Mouse (Mus musculus) liver, embryonic 14.5 days (tissue): ENCODE results near the gene Klhl22. TPM values are rescaled to one million over a fixed set of nuclear protein-coding genes. Genes with fewer than 3 reads are reported as not detected.

Experiments used
- ATAC-seq: fragments of 200-750 bp; cut with Nextera tagmentation; 2 replicates; pipeline ENCODE4 v1.8.0; 2017; ENCODE audit warnings: moderate number of reproducible peaks, mild to moderate bottlenecking, moderate library complexity; ENCODE audit not compliant: insufficient read depth
- DNase-seq, 3 experiments: peaks; one replicate each; pipeline ENCODE4 v3.0.0-alpha.2; 2012 to 2013; ENCODE audit warnings: low read depth in 3 of 3, low spot score in 3 of 3
- H3K27ac ChIP-seq: fragments of 300-500 bp; sonication (generic); 2 replicates; pipeline ENCODE4 v1.5.1; 2014; ENCODE audit warnings: moderate library complexity, mild to moderate bottlenecking, control low read depth, inconsistent platforms
- H3K27me3 ChIP-seq: fragments of 300-500 bp; sonication (generic); 2 replicates; pipeline ENCODE4 v1.6.1; 2014; ENCODE audit warnings: mild to moderate bottlenecking, low read length, moderate library complexity; ENCODE audit not compliant: control insufficient read depth, insufficient read depth
- H3K36me3 ChIP-seq: fragments of 300-500 bp; sonication (generic); replicated peaks from 2 replicates; pipeline ENCODE4 v1.6.1; 2014; ENCODE audit warnings: low read depth; ENCODE audit not compliant: control insufficient read depth, insufficient read depth
- H3K4me1 ChIP-seq, 2 experiments: fragments of 200-500 bp in 1 of 2; fragments of 300-500 bp in 1 of 2; sonication (generic) in 1 of 2; replicated peaks; 2 replicates each; pipeline ENCODE4 v1.6.1; 2012 to 2014; ENCODE audit warnings: antibody characterized with exemption in 1 of 2, inconsistent platforms in 1 of 2, low read length in 1 of 2; ENCODE audit not compliant: control insufficient read depth in 2 of 2, insufficient read depth in 2 of 2
- H3K4me2 ChIP-seq: fragments of 300-500 bp; sonication (generic); 2 replicates; pipeline ENCODE4 v1.6.1; 2014; ENCODE audit warnings: low read depth, mild to moderate bottlenecking, control low read depth, moderate library complexity
- H3K4me3 ChIP-seq, 2 experiments: fragments of 200-500 bp in 1 of 2; fragments of 300-500 bp in 1 of 2; sonication (generic) in 1 of 2; 2 replicates each; pipeline ENCODE4 v1.5.1; 2012 to 2014; ENCODE audit warnings: low read depth in 2 of 2, low read length in 2 of 2, mild to moderate bottlenecking in 2 of 2, control low read depth in 1 of 2, inconsistent platforms in 1 of 2, moderate library complexity in 1 of 2; ENCODE audit not compliant: insufficient read depth in 1 of 2
- H3K9ac ChIP-seq: fragments of 300-500 bp; sonication (generic); replicated peaks from 2 replicates; pipeline ENCODE4 v1.6.1; 2014; ENCODE audit warnings: mild to moderate bottlenecking, control low read depth, moderate library complexity
- H3K9me3 ChIP-seq: fragments of 300-500 bp; sonication (generic); 2 replicates; pipeline ENCODE4 v1.6.1; 2016; ENCODE audit warnings: low read length, mixed read lengths; ENCODE audit not compliant: control insufficient read depth
- CTCF ChIP-seq: IDR thresholded peaks from 2 replicates; pipeline ENCODE4 v1.5.1; 2016; ENCODE audit warnings: antibody characterized with exemption, low read depth, control low read depth
- EP300 ChIP-seq: IDR thresholded peaks from 2 replicates; pipeline ENCODE4 v1.6.1; 2016; ENCODE audit warnings: antibody characterized with exemption, low read depth
- WGBS: fragments of 180-500 bp; shearing (Covaris S2); extraction: QIAGEN DNeasy Blood & Tissue Kit; methylation state at CpG from one replicate; pipeline ENCODE4 v1.1.7; 2014; ENCODE audit not compliant: insufficient replicate concordance; 5-methylcytosine and 5-hydroxymethylcytosine counted together
- polyA plus RNA-seq, 2 experiments: library from polyadenylated mRNA; depleted of rRNA in 1 of 2; stranded (reverse) in 1 of 2; unstranded in 1 of 2; fragments of >200 nt; fragmentation: Nextera tagmentation in 1 of 2; extraction: Ambion mirVana in 1 of 2; gene quantifications; 2 replicates each; pipeline versions ENCODE4 v1.2.1 to v1.2.3; 2012 to 2014

Gene Klhl22
- polyA plus RNA-seq, 2 experiments = 11.6 to 14.0 TPM

- Histone ChIP-seq H3K9ac (peak overlapping the region; percentile 83), H3K4me2 (peak overlapping the region; percentile 90), H3K9me3 (no peaks in the 10 kb centered on the region), H3K27ac (peak overlapping the region; percentile 9), H3K4me3 (peak overlapping the region; percentile 74 to 80), H3K27me3 (no peaks in the 10 kb centered on the region), H3K4me1 (peaks cover 7 to 18% of the 10 kb centered on the region in 2 experiments; a peak in 3 of 4 replicates), H3K36me3 (peaks cover 2% of the 10 kb centered on the region; the same call in 1 of the 2 replicates)
- TF ChIP-seq EP300 (no peak), CTCF (peak; percentile 69)
- DNase-seq = peak; percentile 73 to 78 (median 75)
- WGBS = under 1% methylated on average over 44 of the region's 44 CpGs
- ATAC-seq = peak; percentile 83
Measured at GRCm38 (mm10) chr16:17722461-17723324, 36.7 kb upstream of the Klhl22 start.

DNA sequence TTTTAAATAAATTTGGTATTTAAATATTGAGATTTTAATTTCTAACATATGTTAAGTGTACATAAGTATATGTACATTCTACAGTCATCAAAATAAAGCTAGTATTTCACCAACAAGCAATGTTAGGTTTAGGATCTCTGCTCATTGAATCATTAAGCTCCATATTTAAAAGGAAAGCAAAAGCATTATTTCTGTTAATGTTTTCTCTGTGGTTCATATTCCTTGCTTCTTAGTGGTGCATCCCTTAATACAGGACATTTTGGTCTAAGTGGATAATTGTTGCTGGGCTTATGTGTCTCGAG is 36.1 kb upstream of the Klhl22 start:
- DNase-seq (no peak), ATAC-seq (no peak)
- H3K36me3 ChIP-seq = peaks cover 2% of the 10 kb centered on the region; the same call in 1 of the 2 replicates
- H3K9ac ChIP-seq = no peak overlapping the region
- H3K27me3 ChIP-seq = no peaks in the 10 kb centered on the region
- H3K4me1 ChIP-seq = peaks cover 7 to 18% of the 10 kb centered on the region in 2 experiments; a peak in 3 of 4 replicates
- no peak overlapping the region for H3K27ac ChIP-seq
- peak overlapping the region; percentile 90 for H3K4me2 ChIP-seq
- TF ChIP-seq EP300 (no peak), CTCF (no peak)
- H3K9me3 ChIP-seq = no peaks in the 10 kb centered on the region
- no peak overlapping the region for H3K4me3 ChIP-seq
- WGBS = 42% methylated on average over 1 of the region's 1 CpGs

DNA sequence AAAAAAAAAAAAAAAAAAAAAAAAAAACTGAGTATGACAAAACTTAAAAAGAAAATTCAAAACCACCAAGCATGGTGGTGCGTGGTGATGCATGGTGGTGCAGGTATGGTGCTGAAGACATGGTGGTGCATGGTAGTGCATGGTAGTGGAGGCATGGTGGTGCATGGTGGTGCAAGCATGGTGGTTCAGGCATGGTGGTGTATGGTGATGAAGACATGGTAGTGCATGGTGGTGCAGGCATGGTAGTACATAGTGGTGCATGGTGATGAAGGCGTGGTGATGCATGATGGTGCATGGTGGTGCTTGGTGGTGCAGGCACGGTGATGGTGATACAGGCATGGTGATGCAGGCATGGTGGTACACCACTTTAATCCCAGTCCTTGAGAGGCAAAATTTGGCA is 35.0 kb upstream of the Klhl22 start:
- 85% methylated on average over 3 of the region's 3 CpGs for WGBS
- no peak for TF ChIP-seq EP300
- no peak for TF ChIP-seq CTCF
- peaks cover 7 to 18% of the 10 kb centered on the region in 2 experiments; a peak in 3 of 4 replicates for H3K4me1 ChIP-seq
- no peaks in the 10 kb centered on the region for H3K9me3 ChIP-seq
- DNase-seq (no peak), ATAC-seq (no peak)
- H3K9ac ChIP-seq = no peak overlapping the region
- no peak overlapping the region for H3K27ac ChIP-seq
- H3K36me3 ChIP-seq = peaks cover 2% of the 10 kb centered on the region; the same call in 1 of the 2 replicates
- no peaks in the 10 kb centered on the region for H3K27me3 ChIP-seq
- no peak overlapping the region for H3K4me2 ChIP-seq
- no peak overlapping the region for H3K4me3 ChIP-seq

DNA sequence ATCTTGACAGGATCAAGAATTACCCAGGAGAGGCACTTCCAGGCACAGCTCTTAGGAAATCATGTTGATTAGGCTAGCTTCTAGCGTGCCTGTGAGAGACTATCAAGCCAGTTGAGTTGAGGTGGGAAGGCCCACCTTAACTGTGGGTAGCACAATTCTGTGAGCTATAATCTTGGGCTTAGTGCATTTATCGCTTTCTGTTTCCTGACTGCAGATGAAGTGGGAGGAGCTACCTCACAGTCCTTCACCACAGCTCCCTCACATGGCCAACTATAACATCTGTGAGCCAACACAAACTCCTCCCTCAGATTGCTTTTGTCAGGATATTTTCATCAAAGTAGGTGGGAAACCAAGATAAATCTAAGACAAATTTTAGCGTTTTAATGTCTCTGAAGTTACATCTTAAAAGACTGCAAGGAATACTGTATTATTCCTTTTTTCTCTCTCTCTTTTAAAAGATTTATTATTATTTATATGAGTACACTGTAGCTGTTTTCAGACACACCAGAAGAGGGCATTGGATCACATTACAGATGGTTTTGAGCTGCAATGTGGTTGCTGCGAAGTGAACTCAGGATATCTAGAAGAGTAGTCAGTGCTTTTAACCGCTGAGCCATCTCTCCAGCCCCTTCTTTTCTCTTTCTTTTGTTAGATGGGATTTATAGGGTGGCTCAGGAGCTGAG is 32.1 kb upstream of the Klhl22 start:
- no peak for ATAC-seq
- Histone ChIP-seq H3K27ac (no peak overlapping the region), H3K4me3 (peak overlapping the region in 1 of 2 experiments; percentile 27; a peak in 1 of 4 replicates), H3K9me3 (no peaks in the 10 kb centered on the region), H3K9ac (no peak overlapping the region), H3K4me2 (peak overlapping the region; percentile 1; the same call in 1 of the 2 replicates), H3K36me3 (no peaks in the 10 kb centered on the region), H3K27me3 (no peaks in the 10 kb centered on the region), H3K4me1 (peaks cover 0 to 6% of the 10 kb centered on the region in 2 experiments; a peak in 2 of 4 replicates)
- TF ChIP-seq EP300 = no peak
- peak; percentile 73 for TF ChIP-seq CTCF
- 9% methylated on average over 5 of the region's 5 CpGs for WGBS
- DNase-seq = peak; percentile 56 to 60 (median 60)

DNA sequence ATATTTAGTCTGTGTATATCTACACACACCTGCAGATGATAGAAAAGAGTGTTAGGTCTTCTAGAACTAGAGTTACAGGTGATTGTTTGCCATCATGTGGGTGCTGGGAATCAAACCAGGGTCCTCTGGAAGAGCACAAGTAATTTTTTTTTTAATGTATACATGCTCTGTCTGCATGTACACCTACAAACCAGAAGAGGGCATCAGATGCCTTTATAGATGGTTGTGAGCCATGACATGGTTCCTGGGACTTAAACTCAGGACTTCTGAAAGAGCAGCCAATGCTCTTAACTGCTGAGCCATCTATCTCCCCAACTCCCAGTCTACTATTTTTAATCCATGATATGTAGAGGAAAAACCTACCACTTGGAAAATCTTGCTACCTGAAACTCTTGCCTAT is 29.4 kb upstream of the Klhl22 start:
- no peak overlapping the region for H3K9ac ChIP-seq
- TF ChIP-seq CTCF = peak; percentile 38; the same call in 1 of the 2 replicates
- TF ChIP-seq EP300 = no peak
- no peaks in the 10 kb centered on the region for H3K36me3 ChIP-seq
- no peak for DNase-seq
- H3K4me2 ChIP-seq = no peak overlapping the region
- no peak overlapping the region for H3K27ac ChIP-seq
- H3K9me3 ChIP-seq = no peaks in the 10 kb centered on the region
- no peak for ATAC-seq
- H3K4me3 ChIP-seq = no peak overlapping the region
- peaks cover 0 to 6% of the 10 kb centered on the region in 2 experiments; a peak in 2 of 4 replicates for H3K4me1 ChIP-seq
- peaks cover 8% of the 10 kb centered on the region for H3K27me3 ChIP-seq
